Mouse (Mus musculus) CD8-positive naive resting alpha-beta T cell, adult 2 months (primary cell): ENCODE measurements around the gene Draxin.
"Not testable (repeated sequence)": the region's sequence is repeated elsewhere in the genome, so short reads cannot be mapped to it uniquely, and the experiment has no call there.

Source experiments
- DNase-seq, 2 experiments: peaks; one replicate each; pipeline ENCODE4 v3.0.0; 2022; ENCODE audit warnings: low read depth in 2 of 2, low spot score in 2 of 2

The Draxin gene

DNA sequence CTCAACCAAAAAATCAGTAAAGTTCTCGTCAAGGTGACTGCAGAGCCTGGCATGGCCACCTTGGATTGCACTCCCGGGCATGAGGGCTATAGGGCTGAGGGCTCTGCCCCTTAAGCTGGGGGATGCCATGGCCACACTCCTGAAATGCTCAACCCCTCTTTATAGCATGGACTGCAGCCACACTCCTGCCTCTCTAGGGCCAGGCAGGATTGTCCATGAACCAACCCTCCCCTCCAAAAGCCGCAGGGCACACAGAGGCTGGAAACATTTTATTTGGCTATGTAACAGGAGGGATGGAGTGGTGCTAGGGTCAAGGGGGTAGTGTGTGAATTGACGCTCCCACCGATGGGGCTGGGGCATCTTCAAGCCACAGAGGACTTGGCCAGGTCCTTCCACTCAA is 22.0 kb upstream of the Draxin start:
- DNase-seq = no peak

DNA sequence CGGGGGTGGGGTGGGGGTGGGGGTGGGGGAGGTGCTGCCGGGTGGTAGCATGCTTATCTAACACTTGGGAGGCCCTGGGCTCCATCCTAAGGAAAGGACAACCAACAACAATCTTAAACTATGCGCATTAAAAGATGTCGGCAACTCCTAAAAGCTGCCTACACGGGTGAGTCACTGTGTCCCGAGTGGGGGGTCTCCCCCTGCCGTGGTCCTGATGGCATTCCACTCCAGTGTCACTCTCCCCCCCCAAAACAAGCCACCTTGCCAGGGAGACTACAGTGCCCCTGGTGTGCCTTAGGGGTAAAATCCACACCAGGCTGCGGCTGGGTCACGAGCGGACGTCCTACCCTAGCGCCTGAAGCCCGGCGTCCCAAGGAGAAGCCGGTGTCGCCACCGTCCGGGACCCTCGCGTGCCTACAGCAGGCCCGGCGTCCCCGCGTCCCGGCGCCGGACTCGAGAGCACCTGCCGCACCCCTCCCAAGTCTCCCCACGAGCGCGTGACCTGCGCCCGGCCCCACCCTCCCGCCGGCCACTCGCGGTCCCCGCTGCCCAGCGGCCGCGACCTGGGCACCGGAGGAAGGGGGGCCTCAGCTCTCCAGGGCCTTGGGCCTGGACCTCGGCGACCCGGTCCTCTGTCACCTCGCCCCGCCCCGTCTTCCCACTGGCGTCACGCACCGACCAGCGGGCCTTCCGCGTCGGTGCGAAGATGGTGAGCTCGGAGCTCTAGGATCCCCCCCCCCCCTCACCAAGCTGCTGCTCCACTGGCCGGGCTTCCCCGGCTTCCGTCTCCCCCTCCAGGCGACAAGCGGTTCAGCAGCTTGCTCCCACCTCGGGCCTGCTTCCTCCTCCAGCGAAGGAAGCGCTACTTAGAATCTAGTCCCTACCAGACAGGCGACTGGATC is 21.0 kb upstream of the Draxin start, which contains the start of gene Fbxo6:
TSS of gene Fbxo6 (minus strand) at position 874 of the 902 bp plus-strand sequence.
- peak; percentile 81 to 84 for DNase-seq

DNA sequence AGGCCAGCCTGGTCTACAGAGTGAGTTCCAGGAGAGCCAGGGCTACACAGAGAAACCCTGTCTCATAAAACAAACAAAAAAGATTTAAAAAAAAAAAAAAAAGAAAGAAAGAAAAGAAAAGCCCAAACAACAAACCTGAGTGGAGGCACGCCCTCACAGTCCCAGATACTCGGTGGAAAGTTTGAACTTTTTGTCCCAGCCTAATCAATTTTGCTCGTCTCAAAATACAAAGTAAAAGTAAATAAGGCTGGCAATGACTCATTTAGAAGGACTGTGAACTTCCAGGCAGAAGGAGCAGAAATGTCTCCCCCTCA is 20.4 kb upstream of the Draxin start:
- DNase-seq = no peak

DNA sequence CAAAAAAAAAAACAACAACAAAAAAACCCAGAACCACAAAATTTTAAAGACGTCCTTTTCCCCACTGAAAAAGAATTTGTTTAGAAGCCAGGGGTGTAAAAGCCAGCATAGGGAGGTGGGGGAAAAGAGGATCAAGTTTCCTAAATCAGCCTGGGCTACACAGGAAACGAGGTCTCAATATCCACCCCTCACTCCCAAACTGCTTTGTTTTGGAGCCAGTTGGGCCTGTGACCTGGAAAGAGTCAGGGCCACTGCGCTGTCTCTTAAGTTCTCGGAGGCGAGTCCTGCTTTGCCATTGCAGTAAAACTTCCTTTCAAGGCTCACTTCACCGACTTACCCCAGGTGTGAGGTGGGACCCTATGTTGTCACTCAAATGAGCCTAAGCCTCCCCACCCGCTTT is 19.7 kb upstream of the Draxin start:
- no peak for DNase-seq

DNA sequence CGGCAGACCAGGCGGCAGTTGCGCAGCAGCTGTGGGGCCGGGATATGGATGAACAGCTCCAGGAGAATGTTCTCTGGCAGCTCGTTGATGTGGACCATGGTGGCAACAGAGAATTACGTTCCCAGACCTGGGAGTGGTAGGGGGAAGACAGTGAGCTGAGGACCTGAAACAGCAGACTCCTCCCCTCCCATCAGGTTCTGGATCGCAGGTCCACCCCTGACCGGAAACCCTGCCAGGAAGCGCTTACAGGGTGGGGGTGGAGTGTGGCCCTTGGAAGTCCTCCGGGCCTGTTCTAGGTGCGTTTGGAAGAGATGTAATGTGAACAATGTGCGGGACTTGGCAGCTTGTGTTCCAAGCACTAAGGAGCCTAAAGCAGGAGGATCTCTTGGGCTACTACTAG is 19.0 kb upstream of the Draxin start:
- no peak for DNase-seq

DNA sequence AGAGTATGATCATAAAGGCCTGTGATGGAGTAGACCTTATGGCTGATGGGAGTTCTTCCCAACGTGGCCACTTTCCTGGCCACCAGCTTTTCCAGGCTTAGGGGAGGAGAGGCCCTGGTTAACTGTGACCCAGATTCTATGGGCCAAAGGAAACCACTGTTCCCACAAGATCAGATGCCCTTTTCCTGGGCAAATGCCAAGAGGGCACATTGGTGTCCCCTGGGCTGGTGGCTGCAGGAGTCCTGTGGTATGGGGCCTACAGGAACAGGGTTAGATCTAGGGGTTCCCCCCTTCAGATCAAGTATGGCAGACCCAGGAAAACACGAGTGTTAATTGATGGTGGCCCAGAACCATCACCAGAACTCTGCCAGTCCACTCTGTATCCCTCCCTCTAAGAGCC is 17.2 kb upstream of the Draxin start:
- DNase-seq = no peak

DNA sequence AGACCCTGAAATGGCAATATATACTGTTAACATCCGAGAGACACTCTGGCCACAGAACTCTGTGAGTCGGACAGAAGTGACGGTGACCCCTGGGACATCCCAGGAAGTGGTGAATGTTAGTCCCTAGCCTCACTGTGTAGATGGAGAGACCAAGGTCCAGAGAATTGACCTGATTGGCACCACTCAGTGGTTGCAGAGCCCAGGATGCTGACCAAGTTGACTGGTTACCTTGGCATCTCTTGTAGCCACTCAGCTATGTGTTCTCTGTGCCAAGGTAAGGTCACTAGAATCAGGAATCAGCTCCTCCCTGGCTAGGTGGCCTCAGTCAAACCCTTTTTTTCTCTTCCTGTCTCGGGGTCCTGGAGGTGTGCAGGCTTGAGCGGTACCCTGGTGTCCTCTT is 13.2 kb upstream of the Draxin start:
- no peak for DNase-seq

DNA sequence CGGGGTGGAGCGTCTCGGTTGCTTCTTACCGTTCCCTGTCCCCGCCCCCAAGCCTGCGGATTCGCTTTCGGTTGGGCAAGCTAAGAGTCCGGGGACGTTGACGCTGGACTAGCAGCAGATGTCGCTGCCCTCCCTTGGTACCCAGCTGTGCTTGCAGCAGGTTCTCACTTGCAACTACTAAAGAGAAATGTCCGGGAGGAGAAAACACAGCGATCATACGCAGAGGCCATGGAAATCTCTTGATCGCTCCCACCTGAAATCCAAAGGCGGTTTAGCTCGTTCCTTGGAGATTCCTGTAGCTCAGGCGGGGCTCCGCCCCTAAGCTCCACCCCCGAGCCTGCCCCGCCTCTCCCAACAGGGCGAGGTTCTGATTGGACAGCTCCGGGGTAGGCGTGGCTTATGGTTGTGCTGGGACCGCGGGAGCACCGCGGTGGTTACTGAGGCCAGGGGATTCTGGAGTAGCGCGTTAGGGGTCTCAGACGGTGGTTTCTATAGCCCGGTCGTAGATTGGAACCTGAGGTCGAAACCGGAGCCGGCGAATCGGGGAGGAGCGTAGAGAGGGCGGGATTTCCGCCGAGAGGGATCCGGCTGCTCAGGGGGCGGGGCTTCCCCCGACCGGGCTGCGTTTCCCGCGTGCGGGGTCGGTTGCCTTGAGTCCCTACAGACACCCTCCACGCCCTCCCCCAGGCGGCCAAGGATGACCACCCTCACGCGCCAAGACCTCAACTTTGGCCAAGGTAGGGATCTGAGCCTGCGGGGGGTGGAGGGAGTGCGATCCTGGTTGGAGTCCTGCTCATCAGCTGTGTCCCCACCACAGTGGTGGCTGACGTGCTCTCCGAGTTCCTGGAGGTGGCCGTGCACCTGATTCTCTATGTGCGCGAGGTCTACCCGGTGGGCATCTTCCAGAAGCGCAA is 9.9 kb upstream of the Draxin start:
- DNase-seq = peak; percentile 89 to 96

DNA sequence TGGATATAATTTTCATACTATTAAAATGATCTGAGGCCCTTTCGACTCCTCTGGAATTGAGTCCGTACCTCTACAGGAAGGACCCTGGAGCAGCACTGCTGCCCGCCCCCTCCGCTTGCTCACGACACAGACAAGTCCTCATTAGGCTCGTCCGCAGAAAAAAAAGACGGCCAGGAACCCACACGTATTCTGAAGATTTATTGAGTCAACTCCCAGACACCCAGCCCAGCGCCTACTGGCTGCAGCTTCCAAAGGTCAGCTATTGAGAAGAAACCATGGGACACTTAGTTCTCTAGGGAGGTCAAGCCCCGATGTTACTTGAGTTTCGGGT is 9.2 kb upstream of the Draxin start:
- no peak for DNase-seq

DNA sequence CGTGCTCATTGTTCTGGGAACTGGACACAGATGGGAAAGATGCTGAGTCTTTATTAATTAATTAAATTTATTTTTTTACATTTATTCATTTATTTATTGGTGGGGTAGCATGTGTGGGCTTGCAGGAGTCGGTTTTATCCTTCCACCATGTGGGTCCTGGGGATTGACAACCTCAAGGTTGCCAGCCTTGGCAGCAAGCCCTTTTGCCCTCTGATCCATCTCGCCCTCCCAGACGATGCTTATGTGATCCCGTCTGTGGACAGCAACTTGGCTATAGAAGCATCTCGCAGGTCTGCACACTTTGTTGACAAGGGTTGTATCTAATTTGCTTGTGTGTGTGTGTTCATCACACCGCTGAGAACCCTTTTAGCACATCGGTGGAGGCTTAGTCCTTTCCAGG is 7.0 kb upstream of the Draxin start:
- no peak for DNase-seq

DNA sequence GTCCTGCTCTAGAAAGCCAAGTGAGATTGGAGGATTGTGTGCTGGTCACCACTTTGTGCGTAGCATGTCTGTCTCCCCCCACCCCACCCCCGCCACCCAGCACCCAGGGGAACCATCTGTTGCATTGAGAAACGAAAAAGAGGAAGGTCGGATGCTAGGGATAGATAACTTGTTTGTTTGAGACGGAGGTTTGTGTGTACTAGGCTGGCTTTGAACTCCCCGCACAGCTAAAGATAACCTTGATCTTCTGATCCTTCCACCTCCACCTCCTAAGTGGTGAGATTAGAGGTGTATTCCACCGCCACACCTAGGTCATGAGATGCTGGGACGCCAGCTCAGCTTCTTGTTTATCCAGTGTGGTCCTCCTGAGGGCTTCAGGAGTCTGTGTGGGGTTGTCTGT is 4.5 kb upstream of the Draxin start:
- DNase-seq = no peak

DNA sequence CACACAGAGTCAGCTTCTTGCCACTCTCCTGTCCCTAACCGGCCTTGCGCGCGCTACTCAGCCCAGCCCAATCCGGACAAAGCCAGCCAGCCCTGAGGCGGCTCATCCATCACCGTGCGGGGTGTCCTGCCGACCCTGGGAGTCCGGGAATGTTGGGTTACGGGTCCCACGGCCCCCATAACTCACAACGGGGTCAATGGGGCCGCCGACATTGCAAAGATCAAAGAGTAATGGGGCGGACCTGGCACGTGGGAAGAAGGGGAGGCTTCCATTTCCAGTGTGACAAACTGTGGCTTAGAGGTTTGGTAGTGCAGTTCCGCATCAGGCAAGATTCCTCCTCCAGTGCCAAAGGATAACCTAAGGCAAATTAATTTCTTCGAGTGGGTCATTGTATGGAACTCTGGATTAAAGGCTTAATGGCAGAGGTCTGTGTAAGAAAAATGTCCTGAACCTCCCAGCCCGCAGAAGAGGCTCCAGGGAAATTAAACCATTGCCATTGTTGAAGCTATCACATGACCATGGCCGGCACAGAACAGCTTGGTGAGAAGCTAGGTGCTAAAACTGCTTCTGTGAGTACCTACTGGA is 1.1 kb upstream of the Draxin start:
- DNase-seq = no peak

DNA sequence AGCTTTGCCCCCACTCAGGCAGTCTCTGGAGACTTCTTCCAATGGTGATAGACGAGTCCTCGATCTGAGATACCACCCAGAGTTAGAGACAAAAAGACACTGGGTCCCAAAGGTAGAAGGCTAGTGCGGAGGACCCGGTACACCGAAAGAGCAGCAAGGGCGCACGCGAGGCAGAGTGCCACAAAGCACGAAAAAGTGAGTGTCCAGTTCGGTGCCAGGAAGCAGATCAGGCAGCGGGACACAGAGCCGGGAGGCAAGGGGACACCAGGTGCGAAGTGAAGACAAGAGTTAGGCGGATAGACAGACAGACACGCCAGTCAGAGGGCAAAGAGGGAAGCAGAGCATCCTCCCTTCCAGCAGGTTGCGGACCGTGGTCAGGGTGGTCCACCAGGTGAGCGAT is 365 bp downstream of the Draxin start, which contains the start of gene Mad2l2:
TSS of gene Mad2l2 (plus strand) at position 252 of the 400 bp plus-strand sequence.
- no peak for DNase-seq

DNA sequence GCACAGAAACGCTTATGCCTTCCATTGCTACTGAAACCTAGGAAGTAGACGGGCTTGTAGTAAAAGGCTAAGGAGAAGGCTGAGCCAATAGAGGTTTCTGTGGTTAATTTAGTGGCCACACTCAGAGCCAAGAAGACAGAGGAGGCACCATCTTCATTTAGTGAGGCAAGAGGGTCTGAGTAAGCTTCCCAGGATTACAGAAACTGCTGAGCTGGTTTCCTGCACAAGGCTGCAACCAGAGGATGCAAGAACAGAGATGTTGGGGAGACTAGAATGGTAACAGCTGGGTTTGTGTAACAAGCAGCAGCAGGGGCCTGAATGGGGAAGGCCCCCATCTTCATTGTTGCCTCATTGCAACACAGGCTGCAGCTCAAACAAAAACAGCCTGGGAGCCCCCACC is 1.8 kb downstream of the Draxin start:
- no peak for DNase-seq

DNA sequence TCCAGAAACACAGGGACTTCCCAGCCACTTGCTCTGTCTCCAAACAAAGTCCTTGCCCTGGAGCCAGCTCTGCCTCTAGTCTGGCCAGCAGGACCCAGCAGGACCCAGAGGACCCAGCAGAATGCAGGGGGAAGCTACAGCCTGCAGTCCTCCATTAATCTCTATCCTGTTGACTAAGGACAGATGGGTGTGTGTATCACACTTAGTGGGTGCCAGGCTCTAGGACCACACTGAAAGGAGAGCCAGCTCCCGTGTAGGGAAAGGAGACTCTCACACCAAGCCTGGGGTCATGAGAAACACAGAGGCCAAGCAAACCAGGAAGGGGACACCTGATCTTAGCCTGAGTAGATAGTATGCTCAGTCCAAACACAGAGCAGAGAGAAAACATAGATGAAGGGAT is 2.3 kb downstream of the Draxin start:
- no peak for DNase-seq

DNA sequence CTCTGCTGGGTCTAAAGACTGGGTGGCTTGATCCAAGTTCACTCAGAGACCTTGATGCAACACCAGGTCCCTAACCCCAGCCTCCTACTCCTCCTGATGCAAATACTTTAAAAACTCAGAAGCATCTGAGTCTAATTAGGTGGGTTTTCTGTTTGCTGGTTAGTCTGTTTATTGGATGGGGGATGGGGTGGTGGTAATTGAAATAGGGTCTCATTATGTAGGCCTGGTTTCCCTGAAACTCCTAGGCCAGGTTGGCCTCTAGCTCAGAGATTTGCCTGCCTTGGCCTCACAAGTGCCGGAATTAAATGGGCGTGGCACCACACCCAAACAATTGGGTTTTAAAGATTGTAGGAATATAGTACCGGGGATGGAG is 7.8 kb downstream of the Draxin start:
- no peak for DNase-seq

DNA sequence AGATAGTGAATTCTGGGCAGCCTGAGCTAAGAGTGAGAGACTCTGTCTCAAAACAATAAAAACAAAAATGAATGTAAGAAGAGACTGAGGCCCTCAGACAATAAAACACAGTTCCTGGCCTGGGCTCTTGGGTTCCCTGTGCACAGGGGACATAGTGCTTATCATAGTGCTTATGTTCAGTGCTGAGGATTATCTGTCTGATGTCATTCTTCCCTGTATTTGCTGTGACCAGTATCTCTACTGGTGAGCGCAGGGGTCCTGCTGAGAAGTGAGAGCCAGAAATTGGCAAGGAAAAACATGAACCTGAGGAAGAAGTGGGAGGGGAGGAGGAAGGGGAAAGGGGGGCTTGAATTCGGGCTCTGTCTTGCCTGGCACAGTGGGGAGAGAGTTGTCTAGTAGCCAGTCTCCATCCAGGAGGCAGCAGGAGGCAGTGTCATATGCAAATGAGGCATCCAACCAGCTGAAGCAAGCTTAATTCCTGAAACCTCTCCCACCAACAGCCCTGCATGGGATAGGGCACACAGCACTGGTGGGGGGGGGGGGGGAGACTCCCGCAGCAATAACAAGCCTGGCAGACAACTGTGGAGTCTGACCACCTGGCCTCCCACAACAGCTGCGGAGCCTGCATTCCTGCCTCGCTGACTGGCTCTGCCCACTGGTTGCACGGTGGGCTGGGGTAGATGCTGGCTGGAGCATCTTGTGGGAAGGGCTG is 8.4 kb downstream of the Draxin start:
- DNase-seq = no peak

DNA sequence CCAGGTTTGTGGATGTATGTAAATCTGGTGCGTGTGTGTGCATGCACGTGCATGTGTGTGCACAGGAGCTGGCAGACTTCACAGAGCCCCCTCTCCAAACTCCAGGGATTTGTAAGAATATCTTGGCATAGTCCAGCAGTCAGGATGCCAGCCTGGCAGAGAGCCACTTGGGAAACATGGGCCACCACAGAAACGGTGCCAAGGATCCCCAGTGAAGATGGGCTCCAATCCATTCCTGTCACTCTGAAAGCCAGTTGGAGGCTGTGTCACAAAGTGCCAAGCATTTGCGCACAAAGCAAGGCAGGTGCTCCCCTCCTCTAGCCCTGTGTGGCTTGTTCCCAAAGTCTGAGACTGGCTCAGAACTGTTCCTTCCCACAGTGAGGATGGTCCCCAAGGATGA is 9.1 kb downstream of the Draxin start:
- no peak for DNase-seq

DNA sequence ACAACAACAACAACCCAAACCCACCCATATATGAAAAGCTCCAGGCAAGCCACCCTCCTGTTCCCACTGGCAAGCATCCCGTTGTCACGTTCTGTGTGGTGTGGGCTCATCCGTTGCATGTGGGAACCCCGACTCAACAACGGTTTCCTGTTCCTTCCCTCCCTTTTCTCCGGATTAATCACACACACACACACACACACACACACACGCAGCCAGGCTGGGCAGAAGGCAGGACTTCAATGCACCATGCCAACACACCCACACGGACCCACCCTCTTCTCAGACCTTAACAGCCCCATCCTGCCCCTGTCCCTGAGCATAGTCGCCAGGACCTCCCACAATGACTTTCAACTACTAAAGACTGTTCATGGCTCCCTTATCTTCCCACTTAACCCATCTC is 9.9 kb downstream of the Draxin start:
- DNase-seq = no peak

DNA sequence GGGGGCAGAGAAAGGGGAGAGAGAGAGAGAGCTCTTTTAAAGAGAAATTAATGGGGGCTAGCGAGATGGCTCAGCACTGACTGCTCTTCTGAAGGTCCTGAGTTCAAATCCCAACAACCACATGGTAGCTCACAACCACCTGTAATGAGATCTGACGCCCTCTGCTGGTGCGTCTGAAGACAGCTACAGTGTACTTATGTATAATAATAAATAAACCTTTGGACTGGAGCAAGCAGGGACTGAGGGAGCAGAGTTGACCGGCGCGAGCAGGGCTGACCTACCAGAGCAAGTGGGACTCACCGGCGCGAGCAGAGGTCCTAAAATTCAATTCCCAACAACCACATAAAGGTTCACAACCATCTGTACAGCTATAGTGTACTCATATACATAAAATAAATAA is 10.9 kb downstream of the Draxin start:
- not testable (repeated sequence) for DNase-seq

DNA sequence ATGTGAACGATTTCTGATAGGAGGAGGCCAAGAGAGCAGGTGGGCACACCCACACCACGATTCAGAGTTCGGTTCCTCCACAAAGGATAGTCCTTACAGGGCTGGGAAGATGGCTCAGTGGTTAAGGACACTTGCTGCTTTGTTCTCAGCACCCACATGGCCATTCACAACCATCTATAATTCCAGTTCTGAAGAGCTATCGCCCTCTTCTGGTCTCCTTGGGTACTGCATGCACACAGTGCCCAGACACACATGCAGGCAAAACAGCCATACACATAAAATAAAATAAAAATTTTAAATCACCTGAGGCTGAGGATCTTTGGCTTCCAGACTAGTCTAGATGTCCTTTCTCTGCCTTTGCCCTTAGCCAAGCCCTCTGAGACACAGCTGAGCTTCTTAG is 13.1 kb downstream of the Draxin start:
- no peak for DNase-seq
